Mouse (Mus musculus) liver, embryonic 14.5 days (tissue): Measurements from ENCODE around the gene Tenm2. TPM values are rescaled to one million over a fixed set of nuclear protein-coding genes. Genes with fewer than 3 reads are reported as not detected.

ENCODE experiments used
- ATAC-seq: fragments of 200-750 bp; cut with Nextera tagmentation; 2 replicates; pipeline ENCODE4 v1.8.0; 2017; ENCODE audit warnings: moderate number of reproducible peaks, mild to moderate bottlenecking, moderate library complexity; ENCODE audit not compliant: insufficient read depth
- DNase-seq, 3 experiments: peaks; one replicate each; pipeline ENCODE4 v3.0.0-alpha.2; 2012 to 2013; ENCODE audit warnings: low read depth in 3 of 3, low spot score in 3 of 3
- H3K27ac ChIP-seq: fragments of 300-500 bp; sonication (generic); 2 replicates; pipeline ENCODE4 v1.5.1; 2014; ENCODE audit warnings: moderate library complexity, mild to moderate bottlenecking, control low read depth, inconsistent platforms
- H3K27me3 ChIP-seq: fragments of 300-500 bp; sonication (generic); 2 replicates; pipeline ENCODE4 v1.6.1; 2014; ENCODE audit warnings: mild to moderate bottlenecking, low read length, moderate library complexity; ENCODE audit not compliant: control insufficient read depth, insufficient read depth
- H3K36me3 ChIP-seq: fragments of 300-500 bp; sonication (generic); replicated peaks from 2 replicates; pipeline ENCODE4 v1.6.1; 2014; ENCODE audit warnings: low read depth; ENCODE audit not compliant: control insufficient read depth, insufficient read depth
- H3K4me1 ChIP-seq, 2 experiments: fragments of 200-500 bp in 1 of 2; fragments of 300-500 bp in 1 of 2; sonication (generic) in 1 of 2; replicated peaks; 2 replicates each; pipeline ENCODE4 v1.6.1; 2012 to 2014; ENCODE audit warnings: antibody characterized with exemption in 1 of 2, inconsistent platforms in 1 of 2, low read length in 1 of 2; ENCODE audit not compliant: control insufficient read depth in 2 of 2, insufficient read depth in 2 of 2
- H3K4me2 ChIP-seq: fragments of 300-500 bp; sonication (generic); 2 replicates; pipeline ENCODE4 v1.6.1; 2014; ENCODE audit warnings: low read depth, mild to moderate bottlenecking, control low read depth, moderate library complexity
- H3K4me3 ChIP-seq, 2 experiments: fragments of 200-500 bp in 1 of 2; fragments of 300-500 bp in 1 of 2; sonication (generic) in 1 of 2; 2 replicates each; pipeline ENCODE4 v1.5.1; 2012 to 2014; ENCODE audit warnings: low read depth in 2 of 2, low read length in 2 of 2, mild to moderate bottlenecking in 2 of 2, control low read depth in 1 of 2, inconsistent platforms in 1 of 2, moderate library complexity in 1 of 2; ENCODE audit not compliant: insufficient read depth in 1 of 2
- H3K9ac ChIP-seq: fragments of 300-500 bp; sonication (generic); replicated peaks from 2 replicates; pipeline ENCODE4 v1.6.1; 2014; ENCODE audit warnings: mild to moderate bottlenecking, control low read depth, moderate library complexity
- H3K9me3 ChIP-seq: fragments of 300-500 bp; sonication (generic); 2 replicates; pipeline ENCODE4 v1.6.1; 2016; ENCODE audit warnings: low read length, mixed read lengths; ENCODE audit not compliant: control insufficient read depth
- CTCF ChIP-seq: IDR thresholded peaks from 2 replicates; pipeline ENCODE4 v1.5.1; 2016; ENCODE audit warnings: antibody characterized with exemption, low read depth, control low read depth
- EP300 ChIP-seq: IDR thresholded peaks from 2 replicates; pipeline ENCODE4 v1.6.1; 2016; ENCODE audit warnings: antibody characterized with exemption, low read depth
- WGBS: fragments of 180-500 bp; shearing (Covaris S2); extraction: QIAGEN DNeasy Blood & Tissue Kit; methylation state at CpG from one replicate; pipeline ENCODE4 v1.1.7; 2014; ENCODE audit not compliant: insufficient replicate concordance; 5-methylcytosine and 5-hydroxymethylcytosine counted together
- polyA plus RNA-seq, 2 experiments: library from polyadenylated mRNA; depleted of rRNA in 1 of 2; stranded (reverse) in 1 of 2; unstranded in 1 of 2; fragments of >200 nt; fragmentation: Nextera tagmentation in 1 of 2; extraction: Ambion mirVana in 1 of 2; gene quantifications; 2 replicates each; pipeline versions ENCODE4 v1.2.1 to v1.2.3; 2012 to 2014

The Tenm2 gene
- polyA plus RNA-seq, 2 experiments: 0.06 TPM; not detected in 1

DNA sequence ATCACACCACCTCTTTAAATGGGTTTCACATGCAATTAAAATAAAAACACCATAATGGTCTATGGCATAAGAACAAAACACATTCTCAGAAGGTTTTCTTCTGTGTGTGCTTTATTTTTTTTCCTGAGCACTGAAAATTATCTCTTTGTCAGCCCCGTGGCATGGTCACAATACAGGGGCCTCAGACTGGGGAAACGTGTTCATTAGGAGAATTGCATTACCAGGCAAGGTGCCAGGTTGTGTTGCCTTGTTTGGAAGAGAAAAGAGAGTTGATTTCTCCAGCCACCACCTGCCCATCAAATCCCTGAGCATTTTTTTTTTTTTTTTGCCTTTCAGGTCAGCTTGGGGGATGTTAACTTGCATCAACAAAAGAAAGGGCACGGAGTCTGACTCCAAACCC, 631.5 kb downstream of the Tenm2 start:
- no peak overlapping the region for H3K4me2 ChIP-seq
- H3K4me3 ChIP-seq: no peak overlapping the region
- H3K9me3 ChIP-seq: no peaks in the 10 kb centered on the region
- WGBS: 33% methylated on average over 3 of the region's 3 CpGs
- no peak for TF ChIP-seq EP300
- TF ChIP-seq CTCF: no peak
- no peaks in the 10 kb centered on the region for H3K27me3 ChIP-seq
- no peaks in the 10 kb centered on the region for H3K36me3 ChIP-seq
- DNase-seq (no peak), ATAC-seq (no peak)
- no peaks in the 10 kb centered on the region for H3K4me1 ChIP-seq
- no peak overlapping the region for H3K9ac ChIP-seq
- H3K27ac ChIP-seq: no peak overlapping the region

DNA sequence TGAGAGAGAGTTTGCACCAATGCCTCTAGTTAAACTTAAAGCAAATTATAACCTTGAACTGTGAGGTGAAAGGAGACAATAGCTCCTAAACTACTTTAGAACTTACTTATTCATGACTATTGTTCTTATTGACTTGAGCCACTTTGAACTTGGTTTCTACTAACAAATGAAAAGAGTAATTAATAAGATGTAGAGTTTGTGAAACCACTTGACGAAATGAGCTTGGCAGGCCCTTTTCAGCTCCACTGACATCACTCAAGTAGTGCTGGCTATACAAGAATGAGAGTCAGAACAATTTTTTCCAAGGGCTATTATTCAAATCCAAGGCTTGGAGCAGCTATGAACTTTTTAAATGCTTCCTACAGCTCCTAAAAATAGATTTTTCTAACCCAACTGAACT, 643.3 kb downstream of the Tenm2 start:
- H3K27me3 ChIP-seq: no peaks in the 10 kb centered on the region
- WGBS: 44% methylated on average over 1 of the region's 1 CpGs
- no peak overlapping the region for H3K4me2 ChIP-seq
- no peaks in the 10 kb centered on the region for H3K9me3 ChIP-seq
- ATAC-seq (no peak), DNase-seq (no peak)
- no peak overlapping the region for H3K4me3 ChIP-seq
- TF ChIP-seq EP300 (no peak), CTCF (no peak)
- no peaks in the 10 kb centered on the region for H3K4me1 ChIP-seq
- no peaks in the 10 kb centered on the region for H3K36me3 ChIP-seq
- no peak overlapping the region for H3K27ac ChIP-seq
- no peak overlapping the region for H3K9ac ChIP-seq

DNA sequence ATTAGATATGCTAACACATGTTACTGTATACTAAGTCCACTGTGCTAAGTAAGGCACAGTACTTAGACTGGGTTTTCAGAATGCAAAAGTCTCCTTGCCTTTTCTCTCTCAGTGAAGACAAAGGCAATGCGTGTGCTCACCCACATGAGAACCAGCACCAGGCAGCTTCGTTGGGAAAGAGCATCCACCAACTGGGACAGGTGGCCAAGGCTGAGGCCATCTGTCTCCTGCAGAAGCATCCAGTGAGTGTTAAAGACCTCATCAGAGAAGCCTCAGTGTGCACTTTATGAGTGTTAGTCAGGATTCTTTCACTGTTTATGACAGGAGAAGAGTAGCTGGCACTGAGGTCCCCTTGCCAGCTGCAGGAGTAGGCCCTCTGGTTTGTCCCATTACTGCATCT, 669.6 kb downstream of the Tenm2 start:
- ATAC-seq (no peak), DNase-seq (no peak)
- Histone ChIP-seq H3K9ac (no peak overlapping the region), H3K9me3 (no peaks in the 10 kb centered on the region), H3K4me1 (no peaks in the 10 kb centered on the region), H3K4me3 (no peak overlapping the region), H3K36me3 (no peaks in the 10 kb centered on the region), H3K27ac (no peak overlapping the region), H3K27me3 (no peaks in the 10 kb centered on the region), H3K4me2 (no peak overlapping the region)
- TF ChIP-seq EP300 (no peak), CTCF (no peak)
- WGBS: 53% methylated on average over 2 of the region's 2 CpGs

DNA sequence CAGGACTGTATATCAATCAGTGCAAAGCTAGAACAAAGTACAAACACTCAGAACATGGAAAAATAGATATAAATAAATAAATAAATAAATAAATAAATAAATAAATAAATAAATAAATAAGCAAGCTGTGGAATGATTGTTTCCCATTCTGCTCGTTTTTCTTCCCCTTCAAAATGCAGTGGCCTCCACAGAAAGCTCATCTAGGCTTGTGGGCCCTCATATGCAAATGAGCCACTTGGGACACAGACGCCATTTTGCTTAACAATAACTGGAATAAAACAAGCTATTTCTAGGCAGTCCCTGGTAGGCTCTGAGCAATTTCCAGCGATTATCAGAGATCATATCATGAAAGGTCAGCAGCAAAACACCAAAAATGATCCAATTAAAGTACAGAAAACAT, 672.9 kb downstream of the Tenm2 start:
- H3K4me2 ChIP-seq: no peak overlapping the region
- H3K27me3 ChIP-seq: no peaks in the 10 kb centered on the region
- no peak overlapping the region for H3K4me3 ChIP-seq
- H3K27ac ChIP-seq: no peak overlapping the region
- TF ChIP-seq CTCF (no peak), EP300 (no peak)
- no peaks in the 10 kb centered on the region for H3K36me3 ChIP-seq
- no peaks in the 10 kb centered on the region for H3K4me1 ChIP-seq
- ATAC-seq: no peak
- no peak for DNase-seq
- WGBS: 40% methylated on average over 3 of the region's 3 CpGs
- no peak overlapping the region for H3K9ac ChIP-seq
- no peaks in the 10 kb centered on the region for H3K9me3 ChIP-seq

DNA sequence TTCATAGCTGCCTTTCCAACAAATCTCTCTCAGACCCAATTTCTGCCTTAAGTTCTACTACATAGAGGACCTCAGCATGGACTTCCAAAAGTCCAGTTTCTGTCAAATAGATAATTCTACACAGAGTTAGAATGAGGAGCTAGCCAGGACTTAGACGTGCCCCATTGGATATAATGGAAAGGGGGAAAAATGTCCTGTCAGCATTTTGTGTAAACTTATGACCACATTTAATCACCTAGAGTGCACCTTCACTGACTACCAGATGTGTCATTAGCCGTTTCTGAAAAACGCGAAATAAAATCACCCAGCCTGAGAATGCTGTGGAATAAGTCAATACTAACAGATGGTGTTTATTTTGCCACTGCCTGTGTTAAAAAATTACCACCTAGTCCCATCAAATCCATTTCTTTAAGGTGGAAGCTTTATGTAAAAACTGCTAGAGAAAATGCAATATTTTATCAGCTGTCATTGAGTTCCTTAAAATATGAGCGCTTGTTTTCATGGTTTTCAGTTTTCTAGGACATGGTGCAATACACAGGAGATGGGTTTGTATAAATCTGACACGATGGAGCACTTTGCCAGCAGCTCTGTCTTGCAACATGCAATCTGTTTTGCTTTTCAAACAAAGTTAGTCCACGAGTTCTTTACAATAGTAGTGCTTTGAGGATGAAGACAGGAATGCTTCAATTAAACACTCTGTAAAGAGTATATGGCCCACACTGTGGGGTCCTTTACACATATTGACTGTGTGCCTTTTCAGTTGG, 674.8 kb downstream of the Tenm2 start:
- Histone ChIP-seq H3K9ac (no peak overlapping the region), H3K4me1 (no peaks in the 10 kb centered on the region), H3K4me2 (no peak overlapping the region), H3K27ac (no peak overlapping the region), H3K36me3 (no peaks in the 10 kb centered on the region), H3K27me3 (no peaks in the 10 kb centered on the region), H3K4me3 (no peak overlapping the region), H3K9me3 (no peaks in the 10 kb centered on the region)
- no peak for TF ChIP-seq EP300
- no peak for TF ChIP-seq CTCF
- no peak for ATAC-seq
- DNase-seq: no peak
- WGBS: 58% methylated on average over 7 of the region's 7 CpGs
